Mouse (Mus musculus) common myeloid progenitor, adult 5-6 weeks (primary cell): Measurements from ENCODE around the gene Gm49318. TPM values are rescaled to one million over a fixed set of nuclear protein-coding genes. Genes with fewer than 3 reads are reported as not detected.

Experiments used
- ATAC-seq: replicated peaks from 2 replicates; pipeline ENCODE4 v1.8.0; 2016; ENCODE audit warnings: low read depth, mild to moderate bottlenecking, moderate TSS enrichment, inconsistent platforms; ENCODE audit not compliant: poor library complexity, severe bottlenecking
- total RNA-seq: library from RNA; stranded (forward); fragments of 200-1000, 187-1606 nt; gene quantifications from 2 replicates; pipeline ENCODE4 v1.2.3, GENCODE M21; 2017

Gm49318 gene
- total RNA-seq, 1 experiment from 2014 or later: not detected

GRCm38 (mm10) chr9:22072276-22072675, 1.2 kb upstream of the Gm49318 start:
- no peak for ATAC-seq

- ATAC-seq: no peak
These were observed 1.0 kb downstream of the Gm49318 start for GRCm38 (mm10) chr9:22069881-22070553.

GRCm38 (mm10) chr9:22067195-22067594, 3.9 kb downstream of the Gm49318 start:
- ATAC-seq: no peak

- peak; percentile 39; the same call in 1 of the 2 replicates for ATAC-seq
These were observed 4.6 kb downstream of the Gm49318 start for GRCm38 (mm10) chr9:22066433-22066832.

- ATAC-seq: no peak
These were observed 5.4 kb downstream of the Gm49318 start for GRCm38 (mm10) chr9:22065642-22066041.

- no peak for ATAC-seq
These were observed 6.7 kb downstream of the Gm49318 start for GRCm38 (mm10) chr9:22064341-22064740.

- no peak for ATAC-seq
These were observed 9.7 kb downstream of the Gm49318 start for GRCm38 (mm10) chr9:22061339-22061738.

GRCm38 (mm10) chr9:22058011-22058424, 13.0 kb downstream of the Gm49318 start:
- ATAC-seq: no peak

- ATAC-seq: no peak
These were observed 14.0 kb downstream of the Gm49318 start for GRCm38 (mm10) chr9:22057031-22057517.

GRCm38 (mm10) chr9:22056303-22056910, 14.7 kb downstream of the Gm49318 start:
- no peak for ATAC-seq

- ATAC-seq: no peak
These were observed 15.3 kb downstream of the Gm49318 start for GRCm38 (mm10) chr9:22055713-22056112.

GRCm38 (mm10) chr9:22054411-22055076, 16.5 kb downstream of the Gm49318 start:
- peak; percentile 80 for ATAC-seq

- no peak for ATAC-seq
These were observed 17.4 kb downstream of the Gm49318 start for GRCm38 (mm10) chr9:22053657-22054056.

- no peak for ATAC-seq
These were observed 19.2 kb downstream of the Gm49318 start, which contains the start of gene Elavl3 for GRCm38 (mm10) chr9:22051958-22052254. Elavl3 (minus strand) TSS chr9:22052023.

GRCm38 (mm10) chr9:22051161-22051957, 19.7 kb downstream of the Gm49318 start:
- ATAC-seq: no peak

GRCm38 (mm10) chr9:22050351-22050889, 20.6 kb downstream of the Gm49318 start:
- ATAC-seq: peak; percentile 54

GRCm38 (mm10) chr9:22049721-22050270, 21.3 kb downstream of the Gm49318 start:
- ATAC-seq: no peak

GRCm38 (mm10) chr9:22049315-22049714, 21.7 kb downstream of the Gm49318 start:
- no peak for ATAC-seq

- ATAC-seq: no peak
These were observed 23.7 kb downstream of the Gm49318 start for GRCm38 (mm10) chr9:22047329-22047728.

- ATAC-seq: no peak
These were observed 29.2 kb downstream of the Gm49318 start for GRCm38 (mm10) chr9:22041832-22042231.
